Mouse (Mus musculus): ENCODE results near the gene Zfp667.
"Not testable (repeated sequence)": the region's sequence is repeated elsewhere in the genome, so short reads cannot be mapped to it uniquely, and the experiment has no call there.

The Zfp667 gene

DNA sequence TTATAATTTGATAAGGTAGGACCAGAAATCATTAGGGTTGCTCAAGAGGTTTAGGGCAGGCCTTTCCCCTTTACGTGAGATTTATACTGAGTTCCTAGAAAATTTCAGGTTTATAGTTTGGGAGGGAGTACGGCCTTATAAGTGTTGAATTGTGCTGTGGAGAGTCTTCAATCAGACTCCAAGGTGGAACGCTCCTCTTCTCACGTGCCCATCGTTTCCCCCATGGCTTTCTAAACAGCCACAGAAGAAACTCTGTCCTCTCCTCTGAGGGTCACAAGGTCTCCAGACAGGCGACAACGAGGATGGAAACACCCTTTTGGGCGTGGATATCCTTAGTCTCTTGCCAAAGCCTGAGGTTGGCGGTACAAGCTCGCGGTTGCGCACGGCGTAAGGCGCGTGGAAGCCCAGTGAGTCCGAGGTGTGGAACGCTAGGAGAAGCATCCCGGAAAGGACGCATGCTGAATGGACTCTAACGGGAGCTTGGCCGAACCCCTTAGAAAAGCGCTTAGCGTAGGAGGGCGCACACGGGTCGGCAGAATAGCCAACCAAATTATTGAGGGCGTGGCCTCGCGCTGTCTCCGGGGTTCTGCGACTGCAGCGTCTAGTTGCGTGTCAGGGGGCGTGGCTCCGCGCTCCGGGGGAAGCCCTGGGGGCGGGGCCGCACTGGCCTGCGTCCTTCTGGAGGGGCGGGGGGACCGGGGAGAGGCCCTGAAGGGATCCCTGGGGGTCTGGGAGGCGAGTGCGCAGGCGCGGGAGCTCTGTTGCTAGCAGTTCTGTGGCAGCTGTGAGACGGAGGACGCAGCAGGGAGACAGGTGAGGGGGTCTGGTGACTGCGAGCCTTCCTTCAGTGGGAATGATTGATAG lies at the start of gene Zfp667:
TSS of gene Zfp667 (plus strand) at position 738 of the 864 bp plus-strand sequence.
- peak; percentile 99 for DNase-seq (ENCODE audit: low read depth, low spot score)

GRCm38 (mm10) chr7:6239787-6240186 lies 46.6 kb upstream of the Zfp667 start:
- DNase-seq (ENCODE audit: low read depth, low spot score), result no peak

GRCm38 (mm10) chr7:6240841-6241425 lies 45.4 kb upstream of the Zfp667 start:
- DNase-seq (ENCODE audit: low read depth, low spot score), result peak; percentile 80

- DNase-seq (ENCODE audit: low read depth, low spot score), result no peak
These were observed 41.8 kb upstream of the Zfp667 start for GRCm38 (mm10) chr7:6244361-6245292.

- no peak for DNase-seq (ENCODE audit: low read depth, low spot score)
These were observed 34.0 kb upstream of the Zfp667 start, which contains the start of gene Epp13 for GRCm38 (mm10) chr7:6252410-6252809. Gene Epp13, plus strand, starts transcription at chr7:6252710.

DNA sequence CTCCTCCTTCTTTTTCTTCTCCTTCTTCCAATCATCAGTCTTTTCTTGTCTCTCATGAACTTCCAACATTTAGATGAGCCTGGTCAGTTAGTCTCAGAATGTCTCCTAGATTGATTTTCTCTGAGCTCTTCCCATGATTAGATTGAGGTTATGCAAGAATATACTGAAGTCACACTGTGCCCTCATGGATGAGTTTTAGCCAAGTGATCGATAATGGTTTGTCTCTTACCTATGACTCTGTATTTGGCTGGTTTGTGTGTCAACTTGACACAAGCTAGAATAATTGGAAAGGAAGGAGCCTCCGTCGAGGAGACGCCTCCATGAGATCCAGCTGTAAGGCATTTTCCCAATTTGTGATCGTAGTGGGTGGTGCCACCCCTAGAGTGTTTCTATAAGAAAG lies 31.9 kb upstream of the Zfp667 start:
- no peak for DNase-seq (ENCODE audit: low read depth, low spot score)

GRCm38 (mm10) chr7:6257386-6257785 lies 29.0 kb upstream of the Zfp667 start:
- no peak for DNase-seq (ENCODE audit: low read depth, low spot score)

DNA sequence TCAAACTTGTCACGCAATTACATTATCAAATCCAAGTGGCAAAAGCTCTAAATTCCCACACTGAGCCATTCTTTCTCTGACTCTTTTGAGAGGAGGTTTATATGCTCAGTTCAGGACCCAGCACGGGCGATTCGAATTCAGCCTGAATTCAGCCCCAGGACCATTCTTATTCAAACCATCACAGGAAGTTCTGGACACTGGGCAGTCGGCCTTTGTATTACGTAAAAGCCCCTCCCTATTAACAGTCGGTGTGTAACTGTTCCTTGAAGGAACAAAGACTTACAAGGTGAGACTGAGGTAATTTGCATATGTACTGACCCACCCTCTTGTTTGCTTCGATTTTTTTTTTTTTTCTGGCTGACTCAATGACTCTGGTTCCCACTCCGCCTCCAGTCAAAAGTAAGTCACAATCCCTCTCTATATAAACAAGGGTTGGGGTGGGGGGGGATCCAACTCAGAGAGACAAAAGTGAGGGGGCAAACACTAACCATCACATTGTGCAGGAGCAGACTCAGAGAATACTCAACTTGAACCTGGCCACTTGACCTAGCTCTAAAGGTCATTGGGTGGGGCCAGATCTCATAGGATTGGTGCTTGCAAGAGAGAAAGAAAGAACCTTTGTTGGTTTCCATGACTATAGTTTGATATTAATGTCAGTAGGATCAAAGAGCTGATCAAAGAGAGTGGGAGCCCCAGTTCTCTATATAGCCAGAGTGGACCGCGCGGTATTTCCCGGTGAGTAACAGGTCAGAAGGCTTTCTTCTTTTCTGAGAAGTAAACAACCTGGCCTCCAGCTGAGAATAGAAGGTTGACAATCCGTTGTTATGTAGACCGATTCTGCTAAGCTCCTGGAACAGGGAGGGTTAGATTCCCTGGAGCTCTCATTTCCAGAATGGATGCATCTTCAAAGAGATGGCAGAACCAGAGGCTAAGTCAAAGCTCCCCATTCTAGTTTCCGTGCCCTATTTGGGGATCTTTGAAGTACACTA lies 27.9 kb upstream of the Zfp667 start:
- DNase-seq (ENCODE audit: low read depth, low spot score), result no peak

DNA sequence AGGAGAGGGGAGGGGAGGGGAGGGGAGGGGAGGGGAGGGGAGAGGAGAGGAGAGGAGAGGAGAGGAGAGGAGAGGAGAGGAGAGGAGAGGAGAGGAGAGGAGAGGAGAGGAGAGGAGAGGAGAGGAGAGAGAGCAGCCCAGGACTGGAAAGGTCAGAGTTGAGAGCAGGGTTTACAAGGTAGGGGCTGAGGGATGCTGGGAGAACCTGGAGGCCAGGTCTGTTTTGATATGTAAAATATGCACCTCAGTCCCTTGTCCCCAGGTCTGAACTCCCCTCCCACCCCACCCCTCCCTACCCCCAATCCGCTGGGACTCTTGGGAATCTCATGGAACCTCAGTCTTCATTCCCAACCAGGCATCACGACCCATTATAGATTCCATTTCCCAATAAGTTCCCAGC lies 26.4 kb upstream of the Zfp667 start:
- DNase-seq (ENCODE audit: low read depth, low spot score), result not testable (repeated sequence)

- DNase-seq (ENCODE audit: low read depth, low spot score), result no peak
These were observed 24.3 kb upstream of the Zfp667 start for GRCm38 (mm10) chr7:6262120-6262519.

- DNase-seq (ENCODE audit: low read depth, low spot score), result no peak
These were observed 23.4 kb upstream of the Zfp667 start for GRCm38 (mm10) chr7:6262984-6263383.

- peak; percentile 74 for DNase-seq (ENCODE audit: low read depth, low spot score)
These were observed 20.7 kb upstream of the Zfp667 start for GRCm38 (mm10) chr7:6265695-6266094.

- DNase-seq (ENCODE audit: low read depth, low spot score), result no peak
These were observed 8.5 kb upstream of the Zfp667 start for GRCm38 (mm10) chr7:6277906-6278305.

- DNase-seq (ENCODE audit: low read depth, low spot score), result peak; percentile 94
These were observed 3.6 kb upstream of the Zfp667 start for GRCm38 (mm10) chr7:6282749-6283148.

DNA sequence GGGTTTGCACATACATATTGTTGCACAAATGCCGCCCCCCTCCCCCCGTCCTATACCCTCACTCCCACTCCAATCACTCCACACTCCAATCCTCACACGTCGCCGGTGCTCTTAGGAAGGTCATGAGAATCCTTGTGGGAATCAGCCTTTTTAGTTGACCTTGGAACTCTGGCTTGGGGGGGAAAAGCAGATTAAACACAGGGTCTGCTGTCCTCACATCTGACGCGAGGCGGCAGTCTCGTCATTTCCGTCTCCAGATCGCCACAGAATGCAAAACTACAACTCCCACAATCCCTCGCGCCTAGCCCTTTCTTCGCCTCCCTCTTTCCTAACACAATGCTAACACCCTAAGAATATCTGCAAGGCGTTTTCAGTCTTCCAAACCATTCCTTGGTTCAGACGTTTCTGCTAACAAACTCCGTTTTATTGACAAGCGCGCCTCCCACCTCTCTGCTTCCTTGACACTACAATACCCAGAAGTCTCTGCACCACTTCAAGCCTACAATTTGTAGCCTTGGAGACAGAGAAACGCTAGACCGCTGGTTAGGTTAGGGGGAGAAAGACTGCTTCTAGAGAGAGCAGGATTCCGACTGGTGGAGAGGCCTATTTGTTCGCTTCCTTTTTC lies 2.8 kb upstream of the Zfp667 start:
- DNase-seq (ENCODE audit: low read depth, low spot score), result peak; percentile 91

- no peak for DNase-seq (ENCODE audit: low read depth, low spot score)
These were observed 1.9 kb upstream of the Zfp667 start for GRCm38 (mm10) chr7:6284442-6285012.

DNA sequence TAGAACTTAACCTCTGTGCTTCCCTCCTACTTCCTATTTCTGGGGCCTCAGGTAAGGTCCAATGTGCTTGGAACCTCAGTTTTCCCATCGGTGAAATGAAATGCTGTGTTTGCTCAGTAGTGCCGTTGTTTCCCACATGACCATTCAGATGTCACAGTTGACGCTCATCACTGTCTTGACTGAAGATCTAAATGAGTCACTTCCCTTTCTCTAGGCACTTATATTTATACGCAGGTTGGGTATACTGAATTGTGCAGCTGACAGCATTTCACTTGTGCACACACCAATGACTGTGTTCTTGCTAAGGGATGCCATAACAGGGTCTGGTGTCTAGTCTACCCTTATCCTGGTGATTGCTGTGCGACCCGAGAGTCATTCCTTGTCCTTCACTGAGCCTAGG lies 1.0 kb upstream of the Zfp667 start:
- peak; percentile 43 for DNase-seq (ENCODE audit: low read depth, low spot score)

GRCm38 (mm10) chr7:6286921-6287531 lies 647 bp downstream of the Zfp667 start:
- DNase-seq (ENCODE audit: low read depth, low spot score), result peak; percentile 38

DNA sequence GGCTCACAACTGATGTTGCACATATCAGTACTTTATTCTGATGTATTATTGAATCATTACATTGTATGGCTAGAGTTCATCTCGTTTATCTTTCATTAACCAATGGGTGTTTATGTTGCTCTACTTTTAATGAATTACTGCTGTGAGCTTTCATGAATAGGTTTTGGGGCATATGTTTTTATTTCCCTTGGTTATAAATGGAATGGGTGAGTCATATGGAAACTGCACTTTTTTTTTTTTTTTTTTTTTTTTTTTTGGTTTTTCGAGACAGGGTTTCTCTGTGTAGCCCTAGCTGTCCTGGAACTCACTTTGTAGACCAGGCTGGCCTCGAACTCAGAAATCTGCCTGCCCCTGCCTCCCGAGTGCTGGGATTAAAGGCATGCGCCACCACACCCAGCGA lies 4.7 kb downstream of the Zfp667 start:
- DNase-seq (ENCODE audit: low read depth, low spot score), result not testable (repeated sequence)
